Mouse (Mus musculus): Measurements from ENCODE around the gene Flt3. TPM values are rescaled to one million over a fixed set of nuclear protein-coding genes. Genes with fewer than 3 reads are reported as not detected.
A peak's percentile ranks its signal among the peaks of the same experiment; 100 is the strongest.

Gene Flt3
- polyA plus RNA-seq (2014; fragmentation: Nextera tagmentation; extraction: Ambion mirVana), result 0.72 and 1.9 TPM in 2 replicates

GRCm38 (mm10) chr5:147399843-147400504 is at the start of gene Flt3:
Gene Flt3 (minus strand): TSS chr5:147400489.
- ATAC-seq (ENCODE audit: low read depth), result peak; percentile 84
- Histone ChIP-seq H3K4me2 (ENCODE audit: low read depth, low read length) (peak within 1 kb of the TSS; percentile 87), H3K27me3 (ENCODE audit: control insufficient read depth, insufficient read depth, low read length) (peaks cover 35% of the 10 kb centered on the region), H3K4me3 (ENCODE audit: low read depth, low read length) (peak within 1 kb of the TSS; percentile 43), H3K4me1 (ENCODE audit: control insufficient read depth, insufficient read depth, low read length) (peaks cover 7% of the 10 kb centered on the region; the same call in 1 of the 2 replicates), H3K36me3 (ENCODE audit: control insufficient read depth, insufficient read depth, low read length) (no peaks in the 10 kb centered on the region), H3K27ac (ENCODE audit: low read depth, low read length) (no peak within 1 kb of the TSS), H3K9ac (replicated peaks; ENCODE audit: low read depth, low read length) (peak within 1 kb of the TSS; percentile 61), H3K9me3 (ENCODE audit: control insufficient read depth, low read length) (no peaks in the 10 kb centered on the region)
- WGBS, result under 1% methylated on average over 52 of the region's 56 CpGs

GRCm38 (mm10) chr5:147448933-147449332 is 48.6 kb upstream of the Flt3 start:
- ATAC-seq (ENCODE audit: low read depth), result no peak
- H3K4me3 ChIP-seq (ENCODE audit: low read depth, low read length), result no peak overlapping the region
- H3K4me2 ChIP-seq (ENCODE audit: low read depth, low read length), result no peak overlapping the region
- H3K9me3 ChIP-seq (ENCODE audit: control insufficient read depth, low read length), result no peaks in the 10 kb centered on the region
- no peaks in the 10 kb centered on the region for H3K36me3 ChIP-seq (ENCODE audit: control insufficient read depth, insufficient read depth, low read length)
- H3K4me1 ChIP-seq (ENCODE audit: control insufficient read depth, insufficient read depth, low read length), result peaks cover 11% of the 10 kb centered on the region; the same call in 1 of the 2 replicates
- H3K9ac ChIP-seq (replicated peaks; ENCODE audit: low read depth, low read length), result no peak overlapping the region
- H3K27ac ChIP-seq (ENCODE audit: low read depth, low read length), result peak overlapping the region; percentile 28; the same call in 1 of the 2 replicates
- no peaks in the 10 kb centered on the region for H3K27me3 ChIP-seq (ENCODE audit: control insufficient read depth, insufficient read depth, low read length)
- WGBS, result 68% methylated on average over 4 of the region's 4 CpGs

- Histone ChIP-seq H3K9me3 (ENCODE audit: control insufficient read depth, low read length) (no peaks in the 10 kb centered on the region), H3K9ac (replicated peaks; ENCODE audit: low read depth, low read length) (no peak overlapping the region), H3K27ac (ENCODE audit: low read depth, low read length) (peak overlapping the region; percentile 28; the same call in 1 of the 2 replicates), H3K4me2 (ENCODE audit: low read depth, low read length) (no peak overlapping the region), H3K4me1 (ENCODE audit: control insufficient read depth, insufficient read depth, low read length) (peaks cover 11% of the 10 kb centered on the region; the same call in 1 of the 2 replicates), H3K4me3 (ENCODE audit: low read depth, low read length) (no peak overlapping the region), H3K27me3 (ENCODE audit: control insufficient read depth, insufficient read depth, low read length) (no peaks in the 10 kb centered on the region), H3K36me3 (ENCODE audit: control insufficient read depth, insufficient read depth, low read length) (no peaks in the 10 kb centered on the region)
- whole genome bisulfite sequencing, result 38% methylated on average over 4 of the region's 4 CpGs
- no peak for ATAC-seq (ENCODE audit: low read depth)
Observed at GRCm38 (mm10) chr5:147448526-147448925, 48.2 kb upstream of the Flt3 start.

- Histone ChIP-seq H3K9ac (replicated peaks; ENCODE audit: low read depth, low read length) (no peak overlapping the region), H3K9me3 (ENCODE audit: control insufficient read depth, low read length) (no peaks in the 10 kb centered on the region), H3K4me1 (ENCODE audit: control insufficient read depth, insufficient read depth, low read length) (peaks cover 11% of the 10 kb centered on the region; the same call in 1 of the 2 replicates), H3K27me3 (ENCODE audit: control insufficient read depth, insufficient read depth, low read length) (no peaks in the 10 kb centered on the region), H3K27ac (ENCODE audit: low read depth, low read length) (no peak overlapping the region), H3K4me3 (ENCODE audit: low read depth, low read length) (no peak overlapping the region), H3K4me2 (ENCODE audit: low read depth, low read length) (no peak overlapping the region), H3K36me3 (ENCODE audit: control insufficient read depth, insufficient read depth, low read length) (no peaks in the 10 kb centered on the region)
- no peak for ATAC-seq (ENCODE audit: low read depth)
- WGBS, result 96% methylated on average over 4 of the region's 4 CpGs
Observed at GRCm38 (mm10) chr5:147445252-147445651, 45.0 kb upstream of the Flt3 start.

GRCm38 (mm10) chr5:147444757-147445156 is 44.5 kb upstream of the Flt3 start:
- ATAC-seq (ENCODE audit: low read depth), result no peak
- H3K9ac ChIP-seq (replicated peaks; ENCODE audit: low read depth, low read length), result no peak overlapping the region

GRCm38 (mm10) chr5:147444298-147444697 is 44.0 kb upstream of the Flt3 start:
- ATAC-seq (ENCODE audit: low read depth), result no peak
- 94% methylated on average over 6 of the region's 6 CpGs for WGBS
- Histone ChIP-seq H3K4me1 (ENCODE audit: control insufficient read depth, insufficient read depth, low read length) (peaks cover 11% of the 10 kb centered on the region; the same call in 1 of the 2 replicates), H3K27me3 (ENCODE audit: control insufficient read depth, insufficient read depth, low read length) (no peaks in the 10 kb centered on the region), H3K9ac (replicated peaks; ENCODE audit: low read depth, low read length) (no peak overlapping the region), H3K9me3 (ENCODE audit: control insufficient read depth, low read length) (no peaks in the 10 kb centered on the region), H3K36me3 (ENCODE audit: control insufficient read depth, insufficient read depth, low read length) (no peaks in the 10 kb centered on the region), H3K4me3 (ENCODE audit: low read depth, low read length) (no peak overlapping the region), H3K4me2 (ENCODE audit: low read depth, low read length) (no peak overlapping the region), H3K27ac (ENCODE audit: low read depth, low read length) (no peak overlapping the region)

More at GRCm38 (mm10) chr5:147444757-147445156, 44.5 kb upstream of the Flt3 start:
- 98% methylated on average over 2 of the region's 2 CpGs for WGBS
- Histone ChIP-seq H3K9me3 (ENCODE audit: control insufficient read depth, low read length) (no peaks in the 10 kb centered on the region), H3K27me3 (ENCODE audit: control insufficient read depth, insufficient read depth, low read length) (no peaks in the 10 kb centered on the region), H3K36me3 (ENCODE audit: control insufficient read depth, insufficient read depth, low read length) (no peaks in the 10 kb centered on the region), H3K27ac (ENCODE audit: low read depth, low read length) (no peak overlapping the region), H3K4me1 (ENCODE audit: control insufficient read depth, insufficient read depth, low read length) (peaks cover 11% of the 10 kb centered on the region; the same call in 1 of the 2 replicates), H3K4me3 (ENCODE audit: low read depth, low read length) (no peak overlapping the region), H3K4me2 (ENCODE audit: low read depth, low read length) (no peak overlapping the region)

GRCm38 (mm10) chr5:147442741-147443140 is 42.5 kb upstream of the Flt3 start:
- no peak overlapping the region for H3K27ac ChIP-seq (ENCODE audit: low read depth, low read length)
- no peaks in the 10 kb centered on the region for H3K9me3 ChIP-seq (ENCODE audit: control insufficient read depth, low read length)
- H3K27me3 ChIP-seq (ENCODE audit: control insufficient read depth, insufficient read depth, low read length), result no peaks in the 10 kb centered on the region
- ATAC-seq (ENCODE audit: low read depth), result no peak
- H3K9ac ChIP-seq (replicated peaks; ENCODE audit: low read depth, low read length), result no peak overlapping the region
- 81% methylated on average over 4 of the region's 4 CpGs for WGBS
- H3K4me3 ChIP-seq (ENCODE audit: low read depth, low read length), result no peak overlapping the region
- no peaks in the 10 kb centered on the region for H3K4me1 ChIP-seq (ENCODE audit: control insufficient read depth, insufficient read depth, low read length)
- no peak overlapping the region for H3K4me2 ChIP-seq (ENCODE audit: low read depth, low read length)
- H3K36me3 ChIP-seq (ENCODE audit: control insufficient read depth, insufficient read depth, low read length), result no peaks in the 10 kb centered on the region

GRCm38 (mm10) chr5:147441979-147442378 is 41.7 kb upstream of the Flt3 start:
- Histone ChIP-seq H3K27ac (ENCODE audit: low read depth, low read length) (no peak overlapping the region), H3K27me3 (ENCODE audit: control insufficient read depth, insufficient read depth, low read length) (no peaks in the 10 kb centered on the region), H3K9me3 (ENCODE audit: control insufficient read depth, low read length) (no peaks in the 10 kb centered on the region), H3K4me2 (ENCODE audit: low read depth, low read length) (no peak overlapping the region), H3K36me3 (ENCODE audit: control insufficient read depth, insufficient read depth, low read length) (no peaks in the 10 kb centered on the region), H3K9ac (replicated peaks; ENCODE audit: low read depth, low read length) (no peak overlapping the region), H3K4me1 (ENCODE audit: control insufficient read depth, insufficient read depth, low read length) (no peaks in the 10 kb centered on the region), H3K4me3 (ENCODE audit: low read depth, low read length) (no peak overlapping the region)
- WGBS, result 79% methylated on average over 1 of the region's 1 CpGs
- ATAC-seq (ENCODE audit: low read depth), result no peak

- peaks cover 4% of the 10 kb centered on the region; the same call in 1 of the 2 replicates for H3K4me1 ChIP-seq (ENCODE audit: control insufficient read depth, insufficient read depth, low read length)
- no peak overlapping the region for H3K9ac ChIP-seq (replicated peaks; ENCODE audit: low read depth, low read length)
- H3K4me3 ChIP-seq (ENCODE audit: low read depth, low read length), result no peak overlapping the region
- no peak for ATAC-seq (ENCODE audit: low read depth)
- no peaks in the 10 kb centered on the region for H3K36me3 ChIP-seq (ENCODE audit: control insufficient read depth, insufficient read depth, low read length)
- 78% methylated on average over 3 of the region's 3 CpGs for WGBS
- no peak overlapping the region for H3K27ac ChIP-seq (ENCODE audit: low read depth, low read length)
- H3K9me3 ChIP-seq (ENCODE audit: control insufficient read depth, low read length), result no peaks in the 10 kb centered on the region
- H3K4me2 ChIP-seq (ENCODE audit: low read depth, low read length), result no peak overlapping the region
- H3K27me3 ChIP-seq (ENCODE audit: control insufficient read depth, insufficient read depth, low read length), result no peaks in the 10 kb centered on the region
Observed at GRCm38 (mm10) chr5:147440996-147441507, 40.8 kb upstream of the Flt3 start.

Measured in neural tube, embryonic 14.5 days (tissue).